Mouse (Mus musculus) A20 (cell line): ENCODE results near the gene Zfhx3.

ENCODE experiments used
- DNase-seq: peaks from one replicate; pipeline ENCODE4 v3.0.0-alpha.2; 2011; ENCODE audit warnings: low read depth, low spot score

The Zfhx3 gene

GRCm38 (mm10) chr8:108790559-108791293 lies 848.3 kb downstream of the Zfhx3 start:
- DNase-seq: no peak

GRCm38 (mm10) chr8:108796076-108796475 lies 853.6 kb downstream of the Zfhx3 start:
- no peak for DNase-seq

- no peak for DNase-seq
Measured at GRCm38 (mm10) chr8:108796882-108797281, 854.4 kb downstream of the Zfhx3 start.

- DNase-seq: no peak
Measured at GRCm38 (mm10) chr8:108798012-108798411, 855.6 kb downstream of the Zfhx3 start.

- no peak for DNase-seq
Measured at GRCm38 (mm10) chr8:108799250-108799649, 856.8 kb downstream of the Zfhx3 start.

GRCm38 (mm10) chr8:108800357-108800756 lies 857.9 kb downstream of the Zfhx3 start:
- DNase-seq: no peak

- DNase-seq: no peak
Measured at GRCm38 (mm10) chr8:108803017-108803416, 860.6 kb downstream of the Zfhx3 start.

GRCm38 (mm10) chr8:108811694-108812093 lies 869.2 kb downstream of the Zfhx3 start:
- no peak for DNase-seq

GRCm38 (mm10) chr8:108813375-108813774 lies 870.9 kb downstream of the Zfhx3 start:
- no peak for DNase-seq

- no peak for DNase-seq
Measured at GRCm38 (mm10) chr8:108819271-108819671, 876.8 kb downstream of the Zfhx3 start.

- no peak for DNase-seq
Measured at GRCm38 (mm10) chr8:108819826-108820225, 877.4 kb downstream of the Zfhx3 start.

- no peak for DNase-seq
Measured at GRCm38 (mm10) chr8:108820634-108821033, 878.2 kb downstream of the Zfhx3 start.

- no peak for DNase-seq
Measured at GRCm38 (mm10) chr8:108822841-108823266, 880.4 kb downstream of the Zfhx3 start.

- no peak for DNase-seq
Measured at GRCm38 (mm10) chr8:108824049-108824448, 881.6 kb downstream of the Zfhx3 start.

- DNase-seq: no peak
Measured at GRCm38 (mm10) chr8:108826414-108826813, 884.0 kb downstream of the Zfhx3 start.

- no peak for DNase-seq
Measured at GRCm38 (mm10) chr8:108827428-108827827, 885.0 kb downstream of the Zfhx3 start.

- no peak for DNase-seq
Measured at GRCm38 (mm10) chr8:108829305-108829717, 886.9 kb downstream of the Zfhx3 start.

GRCm38 (mm10) chr8:108835143-108835542 lies 892.7 kb downstream of the Zfhx3 start:
- no peak for DNase-seq

- no peak for DNase-seq
Measured at GRCm38 (mm10) chr8:108837788-108838187, 895.3 kb downstream of the Zfhx3 start.

GRCm38 (mm10) chr8:108838761-108839160 lies 896.3 kb downstream of the Zfhx3 start:
- DNase-seq: no peak

- DNase-seq: no peak
Measured at GRCm38 (mm10) chr8:108842307-108842706, 899.9 kb downstream of the Zfhx3 start.

GRCm38 (mm10) chr8:108846174-108846573 lies 903.7 kb downstream of the Zfhx3 start:
- DNase-seq: no peak

- DNase-seq: no peak
Measured at GRCm38 (mm10) chr8:108846827-108847226, 904.4 kb downstream of the Zfhx3 start.

- DNase-seq: no peak
Measured at GRCm38 (mm10) chr8:108847356-108847755, 904.9 kb downstream of the Zfhx3 start.
